Mouse (Mus musculus) gonadal fat pad, adult 2 months (tissue): ENCODE measurements around the gene Slc7a5. TPM values are rescaled to one million over a fixed set of nuclear protein-coding genes. Genes with fewer than 3 reads are reported as not detected.

ENCODE experiments used
- DNase-seq: peaks from one replicate; pipeline ENCODE4 v3.0.0-alpha.2; 2012; ENCODE audit warnings: low read depth
- polyA plus RNA-seq: library from polyadenylated mRNA; depleted of rRNA; stranded (reverse); fragments of >200 nt; gene quantifications from 2 replicates; pipeline ENCODE4 v1.2.3, GENCODE M21; 2012

Gene Slc7a5
- polyA plus RNA-seq, 1 experiment, result 438 TPM

DNA sequence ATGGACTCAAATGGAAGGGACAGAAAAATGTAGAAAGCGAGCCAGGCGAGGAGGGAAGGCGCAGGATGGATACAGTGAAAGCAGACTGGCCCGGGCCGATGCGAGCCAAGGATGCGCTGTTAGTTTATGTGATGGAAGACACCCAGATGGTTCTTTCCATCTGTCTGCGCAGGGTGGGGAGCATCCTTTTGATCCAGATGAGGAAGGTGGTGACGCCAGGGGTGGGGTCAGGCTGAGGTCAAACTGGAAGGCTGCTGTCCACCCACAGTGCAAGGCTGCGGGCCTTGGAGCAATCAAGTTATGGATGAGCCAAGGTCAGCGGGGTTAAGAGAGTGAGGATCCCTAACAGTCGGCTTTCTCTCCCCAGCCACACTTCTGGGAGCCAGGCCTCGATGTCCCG is 28.9 kb upstream of the Slc7a5 start:
- no peak for DNase-seq

GRCm38 (mm10) chr8:121935341-121936294 is 28.1 kb upstream of the Slc7a5 start:
- no peak for DNase-seq

- DNase-seq, result no peak
Observed at GRCm38 (mm10) chr8:121934923-121935322, 27.4 kb upstream of the Slc7a5 start.

DNA sequence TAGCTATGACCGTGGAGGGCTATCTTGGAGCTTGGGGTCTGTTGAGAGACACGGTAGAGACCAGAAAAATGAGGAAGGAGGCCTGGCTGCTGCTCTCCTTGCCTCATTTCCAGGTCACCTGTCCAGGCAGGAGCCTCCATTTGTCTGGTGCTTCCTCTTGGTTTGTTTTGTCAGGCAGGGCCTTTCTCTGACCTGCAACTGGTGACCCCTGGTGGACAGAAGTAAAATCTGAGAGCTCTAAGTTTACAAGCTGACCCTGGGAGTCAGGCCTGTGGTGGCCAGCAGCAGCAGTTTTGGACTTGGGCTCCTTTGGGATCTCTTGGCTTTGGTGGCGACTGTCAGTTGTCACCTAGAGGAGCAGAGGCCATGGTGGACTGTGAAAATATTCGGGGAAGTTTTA is 27.0 kb upstream of the Slc7a5 start:
- no peak for DNase-seq

DNA sequence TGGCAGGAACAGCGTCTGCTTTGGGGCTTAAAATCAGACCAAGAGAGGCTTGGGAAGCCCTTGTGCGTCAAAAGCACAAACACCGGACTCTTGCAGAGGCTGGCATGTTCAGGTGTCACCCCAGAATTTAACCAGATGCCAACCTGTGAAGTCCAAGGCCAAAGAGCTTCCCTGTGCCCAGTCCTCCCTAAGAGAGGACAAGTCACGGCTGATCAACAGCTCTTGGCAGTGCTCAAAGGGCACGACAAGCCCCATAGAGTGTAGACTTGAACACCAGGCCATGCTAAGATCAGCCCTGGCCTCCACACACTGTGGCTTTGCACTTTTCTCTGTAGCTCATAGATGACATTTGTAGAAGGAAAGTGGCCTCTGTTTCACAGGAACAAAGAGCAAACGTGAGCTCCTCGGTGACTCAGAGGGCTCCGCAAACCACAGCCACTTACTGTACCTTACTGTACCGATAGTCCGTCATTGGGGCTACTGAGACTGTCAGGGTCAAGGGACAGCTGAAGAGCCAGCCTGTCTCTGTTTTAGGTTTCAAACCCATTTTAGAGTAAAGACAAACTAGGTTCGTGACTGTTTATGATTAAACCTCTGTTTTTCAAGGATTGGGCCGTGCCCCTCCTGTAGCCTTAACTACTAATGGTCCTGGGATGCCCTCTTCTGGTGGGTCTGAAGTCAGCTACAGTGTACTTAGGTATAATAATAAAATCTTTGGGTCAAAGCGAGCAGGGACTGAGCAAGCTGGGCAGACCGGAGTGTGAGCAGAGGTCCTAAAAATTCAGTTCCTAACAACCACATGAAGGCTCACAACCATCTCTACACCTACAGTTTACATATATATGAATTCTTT is 25.4 kb upstream of the Slc7a5 start:
- no peak for DNase-seq

GRCm38 (mm10) chr8:121932026-121932667 is 24.7 kb upstream of the Slc7a5 start:
- peak; percentile 99 for DNase-seq

DNA sequence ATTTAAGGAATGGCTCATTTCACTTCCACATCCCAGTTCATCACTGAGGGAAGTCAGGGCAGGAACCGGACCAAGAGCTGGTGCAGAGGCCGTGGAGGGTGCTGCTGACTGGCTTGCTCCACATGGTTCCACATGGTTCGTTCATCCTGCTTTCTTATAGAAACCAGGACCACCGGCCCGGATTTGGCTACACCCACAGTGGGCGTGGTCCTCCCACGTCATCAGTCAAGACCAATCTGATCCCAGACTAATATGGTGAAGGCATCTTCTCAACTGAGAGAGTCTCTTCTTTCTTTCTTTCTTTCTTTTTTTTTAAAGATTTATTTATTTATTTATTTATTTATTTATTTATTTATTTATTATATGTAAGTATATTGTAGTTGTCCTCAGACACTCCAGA is 24.1 kb upstream of the Slc7a5 start:
- DNase-seq, result no peak

- DNase-seq, result no peak
Observed at GRCm38 (mm10) chr8:121930047-121930446, 22.6 kb upstream of the Slc7a5 start.

GRCm38 (mm10) chr8:121927316-121927715 is 19.8 kb upstream of the Slc7a5 start:
- DNase-seq, result no peak

GRCm38 (mm10) chr8:121926266-121926665 is 18.8 kb upstream of the Slc7a5 start:
- no peak for DNase-seq

GRCm38 (mm10) chr8:121925624-121926023 is 18.1 kb upstream of the Slc7a5 start:
- no peak for DNase-seq

DNA sequence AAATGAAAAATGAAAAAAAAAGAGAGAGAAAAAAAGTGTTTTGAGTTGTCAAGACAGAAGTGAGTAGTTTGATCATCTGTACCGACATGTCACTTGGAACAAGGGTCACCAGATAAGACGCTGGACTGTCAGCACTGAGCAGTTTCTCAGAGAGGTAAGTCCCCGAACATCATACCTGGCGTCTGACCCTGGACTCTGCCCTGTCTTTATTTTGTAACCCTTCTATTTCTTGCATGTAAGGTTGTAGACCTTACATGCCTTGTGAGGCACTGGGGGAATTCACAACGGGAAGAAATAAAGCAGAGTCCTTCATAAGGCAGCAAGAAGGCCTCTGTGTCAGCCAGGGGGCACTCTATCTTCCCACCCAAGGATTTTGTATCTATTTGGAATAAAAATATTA is 17.2 kb upstream of the Slc7a5 start:
- no peak for DNase-seq

- DNase-seq, result no peak
Observed at GRCm38 (mm10) chr8:121922101-121922500, 14.6 kb upstream of the Slc7a5 start.

DNA sequence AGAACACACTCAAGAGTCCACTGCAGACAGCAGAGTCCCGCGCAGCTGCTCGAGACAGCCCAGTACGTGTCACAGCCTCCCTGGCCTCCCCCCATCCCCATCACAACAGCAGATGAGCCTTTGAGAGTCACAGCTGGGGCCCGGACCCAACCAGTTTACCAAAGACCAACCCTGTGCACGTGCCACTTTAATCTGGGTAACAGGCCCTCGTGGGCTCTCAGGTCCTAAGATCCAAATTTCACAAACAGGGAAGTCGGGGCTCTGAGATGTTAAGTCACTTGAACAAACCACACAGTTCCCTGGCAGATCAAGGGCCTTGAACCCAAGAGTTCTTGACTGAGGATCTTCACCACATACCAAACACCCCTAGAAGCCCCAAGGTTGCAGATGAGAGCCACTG is 14.1 kb upstream of the Slc7a5 start:
- no peak for DNase-seq

DNA sequence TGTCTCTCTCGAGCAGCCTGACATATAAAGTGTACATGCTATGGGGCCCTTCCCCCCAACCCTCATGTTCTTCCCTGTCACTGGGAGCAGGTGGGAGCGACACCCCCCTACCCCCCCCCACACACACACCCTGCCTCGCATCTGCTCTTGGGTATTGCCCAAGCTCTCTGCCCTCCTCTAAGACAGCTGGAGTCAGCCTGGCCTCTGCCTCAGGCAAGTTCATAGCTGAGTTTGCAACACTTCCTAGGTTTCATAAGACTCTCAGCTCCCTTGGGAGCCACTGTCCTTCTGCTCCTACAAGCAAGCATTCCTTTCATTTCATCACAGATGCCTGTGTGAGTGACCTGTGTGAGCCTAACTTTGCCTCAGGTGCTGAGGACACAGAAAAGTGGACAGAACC is 12.2 kb upstream of the Slc7a5 start:
- DNase-seq, result peak; percentile 86

DNA sequence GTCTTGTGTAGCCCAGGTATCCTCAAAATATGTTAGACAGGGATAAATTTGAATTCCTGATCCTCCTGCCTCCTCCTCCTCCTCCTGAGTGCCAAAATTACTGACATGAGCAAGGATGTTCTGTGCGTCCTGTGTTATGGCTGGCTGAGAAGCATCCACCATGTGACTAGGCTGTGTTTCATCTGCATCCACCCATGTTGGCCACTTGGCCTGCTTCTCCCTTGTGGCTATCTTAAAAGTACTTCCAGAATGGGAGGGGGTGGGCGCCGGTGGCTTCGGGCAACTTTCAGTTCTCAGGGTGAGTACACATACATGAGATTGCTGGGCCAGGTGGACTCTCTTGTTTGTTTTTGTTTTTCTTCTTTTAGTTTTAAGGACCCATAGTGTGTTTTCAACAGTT is 11.7 kb upstream of the Slc7a5 start:
- DNase-seq, result no peak

GRCm38 (mm10) chr8:121913378-121913777 is 5.9 kb upstream of the Slc7a5 start:
- no peak for DNase-seq

DNA sequence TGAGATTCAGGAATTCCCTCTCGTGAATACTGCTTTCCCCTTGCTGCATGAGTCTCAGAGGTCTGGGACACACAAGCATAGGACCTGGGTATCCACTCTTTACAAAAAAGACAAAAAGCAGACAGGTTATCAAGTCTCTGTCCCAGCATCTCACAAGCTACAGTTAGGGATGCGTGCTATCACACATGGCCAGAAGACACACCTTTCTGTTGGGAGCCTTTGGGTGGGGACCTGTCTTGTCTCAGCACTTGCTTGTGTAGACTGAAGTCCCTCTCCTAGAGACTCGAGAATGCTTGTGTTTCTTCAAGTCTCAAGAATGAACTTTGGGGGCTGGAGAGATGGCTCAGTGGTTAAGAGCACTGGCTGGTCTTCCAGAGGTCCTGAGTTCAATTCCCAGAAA is 5.3 kb upstream of the Slc7a5 start:
- DNase-seq, result no peak

- DNase-seq, result no peak
Observed at GRCm38 (mm10) chr8:121911987-121912386, 4.5 kb upstream of the Slc7a5 start.

- DNase-seq, result no peak
Observed at GRCm38 (mm10) chr8:121911400-121911799, 3.9 kb upstream of the Slc7a5 start.

DNA sequence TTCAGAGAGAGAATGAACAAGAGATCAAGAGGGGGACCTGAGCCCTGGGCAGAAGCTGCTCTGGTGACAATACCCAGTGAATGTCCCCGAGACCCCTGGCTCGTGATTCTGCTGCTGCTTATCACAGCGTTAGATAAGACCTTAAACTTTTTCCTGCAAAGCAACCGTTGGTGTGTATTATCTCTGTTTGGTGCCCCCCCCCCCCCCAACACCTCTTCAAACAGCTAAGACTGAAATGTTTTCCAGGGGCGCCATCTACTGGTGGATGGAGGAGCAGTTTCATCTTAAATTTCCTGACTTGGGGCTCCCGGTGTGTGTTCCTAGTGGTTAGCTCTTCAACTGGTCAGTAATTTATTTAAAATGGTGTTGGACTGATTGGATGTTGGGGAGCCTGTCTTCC is 2.2 kb upstream of the Slc7a5 start:
- no peak for DNase-seq

DNA sequence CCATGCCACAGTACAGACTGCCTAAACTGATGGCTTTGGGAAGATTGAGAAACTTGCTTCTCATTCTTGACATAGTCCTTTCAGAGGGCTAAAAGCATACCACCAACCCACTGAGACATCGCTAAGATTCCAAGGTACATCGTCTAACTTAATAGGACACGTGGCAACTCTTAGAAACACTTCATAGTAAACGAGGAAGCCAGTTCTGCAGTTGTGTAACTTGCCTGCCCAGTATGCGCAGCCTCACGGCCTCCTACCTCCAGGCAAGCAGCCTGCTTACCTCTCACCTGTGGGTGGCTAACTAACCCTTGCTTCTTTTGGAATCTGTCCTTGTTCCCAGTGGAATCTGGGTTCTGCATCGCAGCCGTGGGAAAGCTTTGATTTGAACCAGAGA is 1.7 kb upstream of the Slc7a5 start:
- peak; percentile 66 for DNase-seq
